Mouse (Mus musculus): ENCODE data around the gene Hyal3. TPM values are rescaled to one million over a fixed set of nuclear protein-coding genes. Genes with fewer than 3 reads are reported as not detected.
A peak's percentile ranks its signal among the peaks of the same experiment; 100 is the strongest.

Gene Hyal3
- polyA plus RNA-seq (2016; fragmentation: Nextera tagmentation; extraction: Ambion mirVana), result 1.2 and 1.4 TPM in 2 replicates

DNA sequence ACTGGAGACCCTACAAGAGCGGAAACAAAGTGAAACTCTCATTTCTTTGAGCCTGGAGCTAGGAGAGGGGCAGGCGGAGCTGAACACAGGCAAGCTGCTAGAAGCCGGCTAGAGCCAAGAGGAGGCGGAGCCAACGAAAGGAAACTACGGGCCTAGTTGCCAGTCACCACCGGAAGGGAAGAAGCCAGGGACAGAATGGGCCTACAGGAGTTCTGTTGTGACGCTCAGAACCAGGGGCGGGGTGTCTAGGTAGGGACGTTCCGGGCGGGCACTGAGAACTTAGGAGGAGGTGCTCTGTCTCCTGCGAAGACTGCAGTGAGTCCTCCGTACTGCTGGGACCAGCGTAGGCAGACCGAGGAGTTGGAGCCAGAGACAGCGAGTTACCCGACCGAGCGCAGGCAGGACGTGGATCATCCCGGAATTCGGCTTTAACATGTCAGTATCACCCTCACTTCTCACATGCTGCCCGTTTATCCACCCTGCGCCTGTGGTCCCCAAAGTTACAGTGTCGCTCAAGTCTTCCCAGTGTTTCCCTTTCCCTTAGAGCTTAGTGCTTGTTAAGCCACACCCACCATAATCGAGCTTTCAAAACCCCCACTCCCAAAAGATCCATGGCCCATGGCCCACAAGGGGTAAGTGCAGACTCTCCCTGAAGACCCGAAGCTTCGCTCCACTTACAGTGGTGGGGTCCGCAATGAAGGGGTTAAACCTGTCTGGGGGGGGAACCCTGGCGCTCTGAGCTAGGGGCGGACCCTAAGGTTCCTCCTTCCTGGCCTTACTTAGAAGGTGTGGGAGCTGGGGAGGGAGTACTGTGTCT, at the start of gene Hyal3:
Gene Hyal3 (plus strand): TSS at position 318 of the 817 bp plus-strand sequence.
- H3K4me2 ChIP-seq (replicated peaks), result peak within 1 kb of the TSS; percentile 97
- H3K9ac ChIP-seq, result peak within 1 kb of the TSS; percentile 79
- H3K9me3 ChIP-seq (replicated peaks), result no peaks in the 10 kb centered on the region
- H3K4me3 ChIP-seq, result peak within 1 kb of the TSS; percentile 63
- ATAC-seq (ENCODE audit: low FRiP score), result peak; percentile 76
- under 1% methylated on average over 32 of the region's 32 CpGs for WGBS
- no peaks in the 10 kb centered on the region for H3K27me3 ChIP-seq
- H3K27ac ChIP-seq, result peak within 1 kb of the TSS; percentile 84
- peaks cover 33% of the 10 kb centered on the region for H3K4me1 ChIP-seq
- peaks cover 9% of the 10 kb centered on the region for H3K36me3 ChIP-seq

DNA sequence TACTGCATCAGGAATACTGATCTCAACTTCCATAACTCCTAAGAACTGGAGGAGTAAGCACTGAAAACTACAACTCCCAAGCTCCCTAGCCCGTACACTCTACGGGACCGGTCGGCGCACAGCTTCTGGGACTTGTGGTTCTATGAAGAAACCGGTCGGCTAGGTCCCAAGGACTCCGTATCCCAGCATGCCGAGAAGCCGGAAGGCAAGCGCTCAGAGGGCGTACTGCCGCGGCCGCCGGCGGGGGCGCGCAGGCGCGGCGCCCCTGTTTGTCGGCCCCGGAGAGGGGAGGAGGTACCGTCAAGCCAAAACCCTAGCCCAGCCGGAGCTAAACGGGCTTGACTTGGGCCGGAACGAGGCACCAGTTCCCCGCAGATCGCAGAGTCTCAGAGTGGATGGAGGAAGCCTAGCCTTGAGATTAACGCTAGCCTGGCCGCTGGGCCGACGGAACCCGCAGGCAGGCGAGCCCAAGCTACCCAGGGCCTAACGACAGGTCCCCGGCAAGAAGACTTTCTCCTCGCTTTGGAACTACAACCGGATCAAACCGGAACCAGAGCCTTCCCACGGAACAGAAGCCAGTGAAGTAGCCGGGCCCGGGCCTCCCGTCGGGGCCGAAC, 46.7 kb upstream of the Hyal3 start, which contains the start of gene Tmem115:
Gene Tmem115 (plus strand): TSS at position 155 of the 617 bp plus-strand sequence.
- WGBS, result under 1% methylated on average over 48 of the region's 48 CpGs
- peak; percentile 98 for ATAC-seq (ENCODE audit: low FRiP score)

DNA sequence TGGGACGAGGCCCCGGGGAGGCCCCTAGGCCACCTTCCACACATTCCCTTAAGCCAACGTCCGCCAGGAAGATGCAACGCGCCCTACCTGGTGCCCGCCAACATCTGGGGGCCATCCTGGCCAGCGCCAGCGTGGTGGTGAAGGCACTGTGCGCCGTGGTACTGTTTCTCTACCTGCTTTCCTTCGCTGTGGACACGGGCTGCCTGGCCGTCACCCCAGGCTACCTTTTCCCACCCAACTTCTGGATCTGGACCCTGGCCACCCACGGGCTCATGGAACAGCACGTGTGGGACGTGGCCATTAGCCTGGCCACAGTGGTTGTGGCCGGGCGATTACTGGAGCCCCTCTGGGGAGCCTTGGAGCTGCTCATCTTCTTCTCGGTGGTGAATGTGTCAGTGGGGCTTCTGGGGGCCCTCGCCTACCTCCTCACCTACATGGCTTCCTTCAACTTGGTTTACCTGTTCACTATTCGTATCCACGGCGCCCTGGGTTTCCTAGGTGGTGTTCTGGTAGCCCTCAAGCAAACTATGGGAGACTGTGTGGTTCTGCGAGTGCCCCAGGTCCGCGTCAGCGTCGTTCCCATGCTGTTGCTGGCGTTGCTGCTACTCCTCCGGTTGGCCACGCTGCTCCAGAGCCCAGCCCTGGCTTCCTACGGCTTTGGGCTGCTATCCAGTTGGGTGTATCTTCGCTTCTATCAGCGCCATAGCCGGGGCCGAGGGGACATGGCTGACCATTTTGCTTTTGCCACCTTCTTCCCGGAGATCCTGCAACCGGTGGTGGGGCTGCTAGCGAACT, 46.0 kb upstream of the Hyal3 start:
- peak; percentile 26 for ATAC-seq (ENCODE audit: low FRiP score)
- Histone ChIP-seq H3K4me2 (replicated peaks) (peak overlapping the region; percentile 99), H3K27ac (no peak overlapping the region), H3K4me3 (peak overlapping the region; percentile 85), H3K27me3 (peaks cover 4% of the 10 kb centered on the region), H3K9me3 (replicated peaks) (no peaks in the 10 kb centered on the region), H3K9ac (peak overlapping the region; percentile 88), H3K4me1 (peaks cover 32% of the 10 kb centered on the region), H3K36me3 (peaks cover 26% of the 10 kb centered on the region)
- WGBS, result under 1% methylated on average over 40 of the region's 40 CpGs

More for the DNA sequence above, 46.7 kb upstream of the Hyal3 start, which contains the start of gene Tmem115:
- peaks cover 19% of the 10 kb centered on the region for H3K36me3 ChIP-seq
- H3K9ac ChIP-seq, result peak within 1 kb of the TSS; percentile 88
- H3K4me3 ChIP-seq, result peak within 1 kb of the TSS; percentile 85
- H3K4me2 ChIP-seq (replicated peaks), result peak within 1 kb of the TSS; percentile 99
- H3K27me3 ChIP-seq, result peaks cover 7% of the 10 kb centered on the region
- H3K4me1 ChIP-seq, result peaks cover 32% of the 10 kb centered on the region
- 0 out of 2 replicates have a peak within 1 kb of the TSS, but pooled peaks have one; percentile 49 for H3K27ac ChIP-seq
- H3K9me3 ChIP-seq (replicated peaks), result no peaks in the 10 kb centered on the region

DNA sequence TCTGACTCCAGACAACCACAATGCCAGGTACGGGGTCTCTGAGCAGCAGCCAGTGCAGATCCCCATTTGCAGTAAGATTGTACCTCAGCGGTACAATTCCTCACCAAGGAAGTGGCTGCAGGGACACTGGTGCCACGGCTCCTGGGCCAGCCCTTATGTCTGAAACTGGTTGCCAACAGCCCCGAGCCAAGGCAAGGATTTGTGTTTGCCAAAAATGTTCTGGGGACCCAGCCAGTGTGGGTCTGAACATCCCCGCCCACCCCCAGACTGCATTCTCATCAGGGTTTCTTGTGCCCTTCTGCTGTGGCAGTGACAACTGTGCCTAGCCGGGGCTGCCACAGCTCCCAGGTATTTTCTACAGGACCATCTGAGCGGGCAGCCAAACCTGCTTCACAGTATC, 42.4 kb upstream of the Hyal3 start:
- H3K27me3 ChIP-seq, result no peaks in the 10 kb centered on the region
- H3K9ac ChIP-seq, result no peak overlapping the region
- H3K4me3 ChIP-seq, result no peak overlapping the region
- H3K9me3 ChIP-seq (replicated peaks), result no peaks in the 10 kb centered on the region
- no peak overlapping the region for H3K27ac ChIP-seq
- peaks cover 52% of the 10 kb centered on the region for H3K4me1 ChIP-seq
- no peak overlapping the region for H3K4me2 ChIP-seq (replicated peaks)
- no peak for ATAC-seq (ENCODE audit: low FRiP score)
- WGBS, result 94% methylated on average over 7 of the region's 7 CpGs
- peaks cover 31% of the 10 kb centered on the region for H3K36me3 ChIP-seq

DNA sequence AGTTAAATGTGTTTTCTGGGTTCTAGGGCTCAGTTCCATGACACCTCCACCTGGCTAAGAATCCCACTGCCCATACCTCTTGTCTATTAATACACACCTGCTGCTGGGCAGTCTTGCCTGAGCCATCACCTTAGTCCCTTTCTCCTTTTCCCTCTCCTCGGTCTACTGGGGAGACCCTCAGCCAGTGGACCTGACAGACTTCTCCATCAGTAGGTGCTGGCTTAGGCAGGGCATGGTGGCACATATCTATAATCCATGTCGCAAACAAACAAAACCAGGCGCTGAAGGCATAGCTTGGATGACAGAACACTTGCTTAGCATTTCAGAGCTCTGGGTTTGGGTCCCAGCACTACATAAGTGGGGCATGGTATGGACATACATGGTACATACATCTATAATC, 41.9 kb upstream of the Hyal3 start:
- Histone ChIP-seq H3K4me3 (no peak overlapping the region), H3K36me3 (peaks cover 36% of the 10 kb centered on the region), H3K4me1 (peaks cover 50% of the 10 kb centered on the region), H3K9me3 (replicated peaks) (no peaks in the 10 kb centered on the region), H3K9ac (no peak overlapping the region), H3K4me2 (replicated peaks) (no peak overlapping the region), H3K27ac (no peak overlapping the region), H3K27me3 (no peaks in the 10 kb centered on the region)
- no peak for ATAC-seq (ENCODE audit: low FRiP score)
- WGBS, result over 99% methylated on average over 3 of the region's 3 CpGs

DNA sequence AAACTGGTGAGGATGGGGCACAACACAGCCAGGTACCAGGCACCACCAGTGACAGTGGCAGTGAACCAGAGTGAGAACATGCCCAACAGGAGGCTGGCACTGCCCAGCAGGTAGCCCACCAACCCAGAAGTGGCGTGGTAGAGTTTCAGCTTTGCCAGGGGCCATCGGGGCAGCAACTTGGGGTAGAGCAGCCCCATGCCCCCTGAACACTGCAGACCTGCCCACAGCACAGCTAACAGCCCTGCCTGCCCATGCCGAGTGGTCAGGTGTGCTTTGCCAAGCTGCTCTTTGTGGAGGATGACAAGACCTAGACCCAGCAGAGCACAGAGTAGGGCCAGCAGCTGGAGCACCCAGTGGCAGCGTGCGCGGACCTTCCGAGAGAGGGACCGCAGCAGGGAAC, 40.7 kb upstream of the Hyal3 start:
- H3K4me3 ChIP-seq, result no peak overlapping the region

DNA sequence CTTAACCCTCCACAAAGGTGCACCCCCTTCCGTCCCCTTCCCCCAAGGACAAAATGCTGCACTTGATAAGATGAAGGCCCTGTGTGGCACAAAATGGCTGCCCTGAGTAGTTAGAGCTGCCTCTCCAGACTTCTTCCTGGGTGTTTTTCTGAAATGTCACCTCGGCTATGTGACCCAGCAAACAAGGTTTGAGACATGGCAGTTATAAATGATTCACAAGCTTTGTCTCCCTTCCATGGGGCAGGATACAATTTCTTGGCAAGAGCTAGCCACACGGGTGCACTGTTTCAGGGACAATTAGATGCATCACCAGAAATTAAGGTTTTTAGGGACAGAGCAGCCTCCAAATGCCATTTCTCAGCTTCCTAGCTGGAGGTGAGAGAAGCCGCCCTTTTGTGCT, 40.2 kb upstream of the Hyal3 start:
- Histone ChIP-seq H3K9me3 (replicated peaks) (no peaks in the 10 kb centered on the region), H3K4me1 (peaks cover 42% of the 10 kb centered on the region), H3K27me3 (no peaks in the 10 kb centered on the region), H3K36me3 (peaks cover 50% of the 10 kb centered on the region), H3K4me3 (no peak overlapping the region), H3K27ac (no peak overlapping the region), H3K9ac (no peak overlapping the region), H3K4me2 (replicated peaks) (peak overlapping the region; percentile 83)
- WGBS, result 69% methylated on average over 4 of the region's 4 CpGs
- ATAC-seq (ENCODE audit: low FRiP score), result no peak

More for the DNA sequence above, 40.7 kb upstream of the Hyal3 start:
- H3K27me3 ChIP-seq, result no peaks in the 10 kb centered on the region
- peaks cover 47% of the 10 kb centered on the region for H3K4me1 ChIP-seq
- H3K9me3 ChIP-seq (replicated peaks), result no peaks in the 10 kb centered on the region
- no peak overlapping the region for H3K9ac ChIP-seq
- ATAC-seq (ENCODE audit: low FRiP score), result no peak
- no peak overlapping the region for H3K4me2 ChIP-seq (replicated peaks)
- WGBS, result 93% methylated on average over 8 of the region's 8 CpGs
- peaks cover 48% of the 10 kb centered on the region for H3K36me3 ChIP-seq
- H3K27ac ChIP-seq, result no peak overlapping the region

DNA sequence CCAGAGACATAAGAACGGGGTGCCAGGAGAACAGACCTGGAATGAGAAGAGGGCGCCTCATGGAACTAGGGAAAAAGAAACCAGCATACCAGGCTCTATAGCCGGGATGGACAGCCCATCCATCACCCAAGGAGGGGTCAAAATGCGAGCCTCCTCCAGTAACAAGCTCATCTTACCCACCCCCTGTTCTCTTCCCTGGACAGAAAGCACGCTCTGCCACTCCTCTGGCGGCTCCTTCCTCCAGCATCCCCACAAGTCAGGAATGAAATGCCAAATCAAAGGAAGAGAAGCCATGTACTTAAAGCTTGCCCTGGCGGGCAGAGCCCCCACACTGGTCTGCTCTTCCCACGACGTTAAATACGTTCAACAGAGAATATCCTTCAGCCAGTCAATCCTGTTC, 39.6 kb upstream of the Hyal3 start:
- H3K4me1 ChIP-seq, result peaks cover 40% of the 10 kb centered on the region
- peaks cover 50% of the 10 kb centered on the region for H3K36me3 ChIP-seq
- peak overlapping the region; percentile 59 for H3K9ac ChIP-seq

DNA sequence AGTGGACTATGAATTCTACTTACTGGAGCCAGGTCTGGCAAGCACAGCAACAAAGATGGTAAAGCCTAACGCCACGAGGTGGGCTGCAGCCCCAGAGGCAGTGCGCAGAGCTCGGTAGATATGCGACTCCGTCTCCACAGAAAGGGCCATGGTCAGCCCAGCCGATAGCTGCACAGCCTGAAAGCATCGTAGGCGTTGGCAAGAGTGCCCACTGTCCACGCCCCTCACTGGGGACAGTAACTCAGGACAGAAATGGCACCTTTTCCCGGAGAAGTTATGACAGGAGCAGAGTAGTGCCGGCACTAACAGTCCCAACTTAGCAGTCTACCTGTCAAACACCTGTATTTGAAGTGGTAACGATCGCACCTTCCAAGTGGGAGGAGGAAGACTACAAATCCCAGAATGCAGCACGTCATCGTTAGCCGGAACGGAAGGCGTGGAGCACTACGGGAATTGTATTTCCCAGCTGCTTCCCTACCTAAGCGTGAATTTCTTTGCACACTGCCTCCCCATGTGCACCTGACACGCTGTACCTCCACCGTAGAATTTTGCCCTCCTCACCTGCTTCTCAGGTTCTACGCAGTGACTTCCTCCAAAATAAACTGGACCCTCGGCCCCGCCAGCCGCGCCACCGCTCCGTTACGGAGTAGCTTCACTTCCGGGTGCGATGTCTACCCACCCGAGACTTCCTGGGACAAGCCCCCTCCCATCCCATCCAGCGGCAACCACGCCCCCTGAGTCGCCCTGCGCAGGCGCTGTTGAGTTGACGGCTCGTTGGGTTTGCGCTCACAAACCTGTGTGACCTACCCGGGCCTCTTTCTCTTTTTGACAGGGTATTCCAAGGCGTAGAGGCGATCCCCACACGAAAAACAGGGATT, 38.9 kb upstream of the Hyal3 start, which contains the start of the genes Cyb561d2 and Nprl2:
Gene Cyb561d2 (minus strand): TSS at position 720 of the 878 bp plus-strand sequence.
Gene Nprl2 (plus strand): TSS at position 753 of the 878 bp plus-strand sequence.
- Histone ChIP-seq H3K4me2 (replicated peaks) (peak within 1 kb of the TSS; percentile 83), H3K9me3 (replicated peaks) (no peaks in the 10 kb centered on the region), H3K27ac (no peak within 1 kb of the TSS), H3K36me3 (peaks cover 50% of the 10 kb centered on the region), H3K4me1 (peaks cover 40% of the 10 kb centered on the region), H3K27me3 (no peaks in the 10 kb centered on the region), H3K4me3 (peak within 1 kb of the TSS; percentile 61), H3K9ac (peak within 1 kb of the TSS; percentile 69)
- 1% methylated on average over 46 of the region's 46 CpGs for WGBS
- ATAC-seq (ENCODE audit: low FRiP score), result peak; percentile 85

More for the DNA sequence above, 39.6 kb upstream of the Hyal3 start:
- Histone ChIP-seq H3K4me3 (peak overlapping the region; percentile 61), H3K4me2 (replicated peaks) (peak overlapping the region; percentile 83), H3K9me3 (replicated peaks) (no peaks in the 10 kb centered on the region), H3K27me3 (no peaks in the 10 kb centered on the region), H3K27ac (no peak overlapping the region)
- ATAC-seq (ENCODE audit: low FRiP score), result no peak
- WGBS, result 30% methylated on average over 10 of the region's 10 CpGs

DNA sequence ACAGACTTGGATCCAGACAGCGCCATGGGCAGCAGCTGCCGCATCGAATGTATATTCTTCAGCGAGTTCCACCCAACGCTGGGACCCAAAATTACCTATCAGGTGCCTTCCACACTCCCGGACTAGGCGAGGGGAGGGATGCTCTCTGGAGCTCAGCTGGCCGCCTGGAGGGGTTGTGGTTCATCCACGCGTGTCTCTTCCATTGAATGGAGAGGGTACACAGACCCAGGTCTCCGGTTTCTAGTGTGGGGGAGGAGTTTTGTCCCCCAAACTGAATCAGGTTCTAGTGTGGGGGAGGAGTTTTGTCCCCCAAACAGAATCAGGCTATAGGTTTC, 38.3 kb upstream of the Hyal3 start:
- H3K27me3 ChIP-seq, result no peaks in the 10 kb centered on the region
- ATAC-seq (ENCODE audit: low FRiP score), result peak; percentile 39
- H3K9me3 ChIP-seq (replicated peaks), result no peaks in the 10 kb centered on the region
- H3K4me2 ChIP-seq (replicated peaks), result peak overlapping the region; percentile 83
- peak overlapping the region; percentile 61 for H3K4me3 ChIP-seq
- WGBS, result under 1% methylated on average over 11 of the region's 11 CpGs
- H3K4me1 ChIP-seq, result peaks cover 40% of the 10 kb centered on the region
- H3K36me3 ChIP-seq, result peaks cover 47% of the 10 kb centered on the region
- H3K27ac ChIP-seq, result no peak overlapping the region
- H3K9ac ChIP-seq, result peak overlapping the region; percentile 69

DNA sequence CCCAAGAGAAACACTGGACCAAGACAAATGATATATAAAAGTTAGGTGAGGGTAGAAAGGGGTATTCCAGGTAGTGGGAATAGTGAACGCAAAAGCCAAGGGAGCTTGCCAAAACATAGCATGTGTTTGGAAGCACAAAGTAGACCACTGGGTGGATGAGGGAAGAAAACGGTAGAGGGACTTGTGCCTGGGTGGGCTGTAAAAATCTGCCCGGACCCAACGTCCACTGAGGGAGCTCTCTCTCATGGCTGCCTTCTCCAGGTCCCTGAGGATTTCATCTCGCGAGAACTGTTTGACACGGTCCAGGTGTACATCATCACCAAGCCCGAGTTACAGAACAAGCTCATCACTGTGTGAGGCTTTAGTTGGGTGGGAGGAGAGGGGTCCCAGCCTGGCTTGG, 37.9 kb upstream of the Hyal3 start:
- Histone ChIP-seq H3K4me3 (peak overlapping the region; percentile 61), H3K9ac (peak overlapping the region; percentile 69), H3K4me2 (replicated peaks) (peak overlapping the region; percentile 83), H3K27me3 (no peaks in the 10 kb centered on the region), H3K9me3 (replicated peaks) (no peaks in the 10 kb centered on the region), H3K36me3 (peaks cover 44% of the 10 kb centered on the region), H3K4me1 (peaks cover 42% of the 10 kb centered on the region), H3K27ac (no peak overlapping the region)
- WGBS, result 46% methylated on average over 8 of the region's 8 CpGs
- no peak for ATAC-seq (ENCODE audit: low FRiP score)

Measured in hindbrain, embryonic 12.5 days (tissue).